Mouse (Mus musculus) heart, adult 18-20 months (tissue): Measurements from ENCODE around the gene Edem2. TPM values are rescaled to one million over a fixed set of nuclear protein-coding genes. Genes with fewer than 3 reads are reported as not detected.

Experiments
- DNase-seq, 2 experiments: peaks; one replicate each; pipeline ENCODE4 v3.0.0; 2021 to 2022; ENCODE audit warnings: mixed read lengths in 1 of 2
- total RNA-seq, 2 experiments: library from RNA; stranded (reverse); gene quantifications; 2 replicates each; pipeline ENCODE4 v1.2.3; 2021

Gene Edem2
- total RNA-seq, 2 experiments from 2014 or later = 5.0 to 8.2 TPM

- DNase-seq = no peak
Observed at GRCm38 (mm10) chr2:155687746-155688145, 41.5 kb downstream of the Edem2 start.

DNA sequence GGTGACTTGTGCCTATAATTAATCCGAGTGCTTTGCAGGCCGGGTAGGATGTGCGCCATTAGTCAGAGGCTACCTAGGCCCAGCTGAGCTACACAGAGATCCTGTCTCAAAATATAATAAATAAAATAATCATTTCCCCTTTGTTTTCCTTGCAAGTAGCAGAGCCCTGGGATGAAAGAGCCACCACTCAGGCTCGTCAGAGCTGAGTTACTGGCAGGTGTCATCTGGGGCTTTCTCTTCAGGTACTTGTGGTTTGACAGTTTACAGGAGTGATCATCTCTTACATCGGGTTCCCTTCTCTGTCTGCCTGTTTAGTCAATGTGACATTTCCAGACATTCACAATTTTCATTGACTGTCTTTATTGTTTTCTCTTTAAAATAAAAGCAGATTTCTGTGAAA is 42.7 kb downstream of the Edem2 start:
- DNase-seq = no peak

DNA sequence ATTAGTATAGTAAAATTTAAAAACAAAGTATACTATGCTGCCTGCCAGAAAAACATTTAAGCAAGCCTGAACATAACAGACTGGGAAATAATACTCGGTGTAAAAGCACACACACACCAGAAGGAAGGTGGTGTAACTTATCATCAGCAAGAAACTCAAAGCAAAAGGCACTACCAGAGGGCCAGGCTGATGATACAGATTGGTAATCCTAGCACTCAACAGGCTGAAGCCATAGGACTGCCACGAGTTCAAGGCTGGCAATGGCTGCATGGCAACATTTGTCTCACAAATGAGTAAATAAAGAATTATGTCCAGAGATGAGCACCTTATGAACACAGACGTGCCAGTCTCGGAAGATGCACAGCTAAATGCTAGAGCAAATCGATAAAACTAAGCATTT is 45.5 kb downstream of the Edem2 start:
- DNase-seq = no peak

GRCm38 (mm10) chr2:155683137-155683536 is 46.1 kb downstream of the Edem2 start:
- DNase-seq = no peak

- DNase-seq = no peak
Observed at GRCm38 (mm10) chr2:155681874-155682273, 47.4 kb downstream of the Edem2 start.

- DNase-seq = no peak
Observed at GRCm38 (mm10) chr2:155681194-155681593, 48.1 kb downstream of the Edem2 start.

- DNase-seq = no peak
Observed at GRCm38 (mm10) chr2:155680591-155680990, 48.7 kb downstream of the Edem2 start.

- DNase-seq = no peak
Observed at GRCm38 (mm10) chr2:155679586-155680110, 49.6 kb downstream of the Edem2 start.

- no peak for DNase-seq
Observed at GRCm38 (mm10) chr2:155675118-155675517, 54.2 kb downstream of the Edem2 start.

- DNase-seq = peak; percentile 61 to 78
Observed at GRCm38 (mm10) chr2:155673546-155673945, 55.7 kb downstream of the Edem2 start.

DNA sequence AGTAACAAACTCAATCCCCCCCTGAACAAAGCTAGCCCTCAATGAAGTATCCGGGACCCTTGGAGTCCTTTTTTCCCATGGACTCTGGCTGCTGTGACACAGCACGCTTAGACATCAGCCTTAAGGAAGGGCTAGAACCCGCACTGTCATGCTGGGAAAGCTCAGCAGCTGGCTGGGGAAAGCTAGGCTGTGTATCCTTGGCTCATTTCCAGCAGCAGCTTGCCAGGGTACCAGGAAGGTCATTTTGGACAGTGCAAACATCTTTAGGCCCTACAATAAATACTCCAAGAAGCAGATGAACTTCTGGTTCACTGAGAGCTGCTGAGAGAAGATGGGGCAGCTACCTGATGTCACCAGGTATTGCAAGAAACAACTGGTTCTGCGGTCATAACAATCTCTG is 58.0 kb downstream of the Edem2 start:
- peak; percentile 34 to 58 for DNase-seq

DNA sequence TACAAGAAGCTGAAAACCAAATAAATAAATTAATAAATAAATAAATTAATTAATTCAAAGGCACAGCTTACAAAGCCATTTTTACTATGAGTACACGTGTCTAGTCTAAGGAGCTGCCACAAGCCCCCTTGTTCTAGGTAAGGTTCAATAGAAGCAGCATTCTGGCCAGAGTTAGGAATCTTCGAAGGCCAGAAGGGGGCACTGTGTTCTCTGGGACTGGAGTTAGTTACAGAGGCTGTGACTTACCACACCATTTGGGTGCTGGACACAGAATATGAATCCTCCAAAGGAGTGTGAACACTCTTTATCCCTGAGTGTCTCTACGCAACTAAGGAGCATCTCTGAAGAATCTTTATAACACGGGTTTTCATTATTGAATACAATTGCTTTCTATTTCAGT is 60.8 kb downstream of the Edem2 start:
- DNase-seq = peak in 1 of 2 experiments; percentile 48

DNA sequence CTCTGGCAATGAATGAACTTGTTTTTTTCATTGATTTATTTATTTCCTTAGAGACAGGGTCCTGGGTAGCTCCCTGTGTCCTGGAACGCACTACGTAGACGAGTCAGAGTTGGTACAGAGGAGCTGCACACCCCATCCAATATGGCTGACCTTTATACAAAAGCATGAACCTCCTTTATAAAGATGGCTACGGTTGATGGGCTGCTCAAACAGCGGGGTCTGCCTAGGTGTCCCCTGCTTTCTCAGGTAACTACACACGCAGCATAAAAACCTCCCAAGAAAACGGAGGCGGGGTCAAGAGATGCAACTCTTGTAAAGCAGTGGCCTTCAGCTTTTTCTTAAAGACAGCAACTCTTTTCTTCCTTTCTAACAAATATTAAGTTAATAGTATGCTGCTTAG is 61.4 kb downstream of the Edem2 start:
- DNase-seq = no peak

- DNase-seq = no peak
Observed at GRCm38 (mm10) chr2:155663910-155664460, 65.3 kb downstream of the Edem2 start.

DNA sequence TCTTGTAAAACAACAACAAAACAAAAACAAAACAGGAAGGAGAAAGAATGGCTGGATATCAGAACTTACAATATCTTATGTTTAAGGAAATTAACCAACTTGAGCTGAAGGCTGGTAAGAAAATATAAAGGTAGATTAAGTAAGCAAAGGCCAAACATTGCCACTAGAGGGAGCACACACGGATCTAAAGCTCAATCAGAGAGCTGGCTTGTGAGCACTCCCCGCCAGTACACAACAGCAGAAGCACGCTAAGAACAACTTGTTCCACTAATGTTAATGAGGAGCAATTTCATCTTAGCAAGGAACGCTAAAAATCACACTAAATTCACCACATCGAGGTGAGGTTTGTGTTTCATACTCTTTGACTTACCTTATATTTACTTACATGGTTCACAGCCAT is 66.2 kb downstream of the Edem2 start:
- DNase-seq = peak; percentile 31 to 69

GRCm38 (mm10) chr2:155662390-155662789 is 66.9 kb downstream of the Edem2 start:
- no peak for DNase-seq

DNA sequence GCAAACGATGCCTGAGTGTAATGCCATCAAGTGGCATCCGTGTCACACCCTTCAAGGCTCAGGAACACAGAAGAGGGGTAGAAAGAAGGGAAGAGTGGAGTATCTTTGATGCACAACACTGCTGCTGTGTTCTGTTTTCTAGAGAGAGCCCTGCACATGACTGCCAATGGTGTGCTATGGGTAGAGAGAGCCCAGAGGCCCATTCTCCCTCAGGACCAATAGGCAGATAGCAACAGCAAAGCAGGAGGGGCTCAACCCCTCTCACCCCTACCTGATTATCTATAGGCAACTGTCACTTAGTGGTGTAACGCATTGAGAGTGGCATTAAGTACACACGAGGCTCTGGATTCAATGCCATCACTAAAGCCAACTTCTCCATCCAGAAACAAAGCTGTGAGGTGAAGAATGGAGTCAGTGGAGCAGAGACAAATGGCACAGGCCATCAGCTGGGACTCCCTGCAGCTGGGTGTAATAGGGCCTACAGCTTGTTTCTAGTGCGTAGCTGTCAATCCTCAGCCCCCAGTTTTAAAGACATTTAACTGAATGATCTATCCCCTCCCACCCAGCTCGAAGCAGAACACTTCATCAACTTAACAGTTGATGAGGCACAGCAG is 73.4 kb downstream of the Edem2 start:
- DNase-seq = no peak

- no peak for DNase-seq
Observed at GRCm38 (mm10) chr2:155652618-155653017, 76.7 kb downstream of the Edem2 start.

Other genes with a start within 250 kb of the Edem2 start
- 10 to 100 TPM; 32.1 to 42.2 TPM for gene Acss2, start 211.5 kb downstream of the Edem2 start, total RNA-seq
- under 1 TPM; 0.52 to 0.59 TPM for gene Ggt7, start 211.2 kb downstream of the Edem2 start, total RNA-seq
- gene Gss, start 136.7 kb downstream of the Edem2 start, total RNA-seq = 10 to 100 TPM; 14.4 to 15.6 TPM
- gene Myh7b, start 118.3 kb downstream of the Edem2 start, total RNA-seq = 10 to 100 TPM; 23.0 to 30.1 TPM
- gene Trpc4ap, start 37.1 kb downstream of the Edem2 start, total RNA-seq = 10 to 100 TPM; 89.4 to 90.2 TPM
- not detected for gene Gm17581, start 6.4 kb upstream of the Edem2 start, total RNA-seq
- gene Procr, start 21.6 kb upstream of the Edem2 start, total RNA-seq = 1 to 10 TPM; 2.4 to 4.8 TPM
- gene Mmp24, start 45.9 kb upstream of the Edem2 start, total RNA-seq = not detected
- 10 to 100 TPM; 31.4 to 34.4 TPM for gene BC029722, start 90.0 kb upstream of the Edem2 start, total RNA-seq
- 10 to 100 TPM; 59.2 to 65.6 TPM for gene Eif6, start 97.5 kb upstream of the Edem2 start, total RNA-seq
- not detected for gene Fam83c, start 105.4 kb upstream of the Edem2 start, total RNA-seq
- gene Uqcc1, start 200.8 kb upstream of the Edem2 start, total RNA-seq = 100 to 1,000 TPM; 279 to 347 TPM
- not detected for gene Gm15557, start 211.3 kb upstream of the Edem2 start, total RNA-seq
- under 1 TPM in 1 of 2 experiments, not detected in 1; 0.13 TPM for gene Gdf5, start 215.9 kb upstream of the Edem2 start, total RNA-seq
- gene Cep250, start 227.0 kb upstream of the Edem2 start, total RNA-seq = 1 to 10 TPM; 4.5 to 4.8 TPM